Mouse (Mus musculus) neural tube, embryonic 13.5 days (tissue): ENCODE data around the gene Apopt1. TPM values are rescaled to one million over a fixed set of nuclear protein-coding genes. Genes with fewer than 3 reads are reported as not detected.

Experiments used
- ATAC-seq: fragments of 200-750 bp; cut with Nextera tagmentation; 2 replicates; pipeline ENCODE4 v1.8.0; 2017; ENCODE audit warnings: low read depth, mild to moderate bottlenecking, moderate TSS enrichment, moderate library complexity
- H3K27ac ChIP-seq: fragments of 300-500 bp; sonication (generic); replicated peaks from 2 replicates; pipeline ENCODE4 v1.5.1; 2015; ENCODE audit warnings: moderate library complexity, mild to moderate bottlenecking, inconsistent platforms
- H3K27me3 ChIP-seq: fragments of 300-500 bp; sonication (generic); 2 replicates; pipeline ENCODE4 v1.6.1; 2015; ENCODE audit warnings: mild to moderate bottlenecking, inconsistent platforms
- H3K36me3 ChIP-seq: fragments of 300-500 bp; sonication (generic); 2 replicates; pipeline ENCODE4 v1.6.1; 2015; ENCODE audit warnings: mild to moderate bottlenecking, inconsistent platforms
- H3K4me1 ChIP-seq: fragments of 300-500 bp; sonication (generic); replicated peaks from 2 replicates; pipeline ENCODE4 v1.6.1; 2015; ENCODE audit warnings: inconsistent platforms
- H3K4me2 ChIP-seq: fragments of 300-500 bp; sonication (generic); 2 replicates; pipeline ENCODE4 v1.6.1; 2015; ENCODE audit warnings: inconsistent platforms, mild to moderate bottlenecking, moderate library complexity
- H3K4me3 ChIP-seq: fragments of 300-500 bp; sonication (generic); 2 replicates; pipeline ENCODE4 v1.5.1; 2015; ENCODE audit warnings: mild to moderate bottlenecking, inconsistent platforms
- H3K9ac ChIP-seq: fragments of 300-500 bp; sonication (generic); 2 replicates; pipeline ENCODE4 v1.6.1; 2015; ENCODE audit warnings: moderate library complexity, mild to moderate bottlenecking, inconsistent platforms
- H3K9me3 ChIP-seq: fragments of 300-500 bp; sonication (generic); 2 replicates; pipeline ENCODE4 v1.6.1; 2016; ENCODE audit warnings: inconsistent platforms
- WGBS: fragments of 180-500 bp; shearing (Covaris S2); methylation state at CpG from one replicate; pipeline ENCODE4 v1.1.7; 2015; 5-methylcytosine and 5-hydroxymethylcytosine counted together
- polyA plus RNA-seq: library from polyadenylated mRNA; unstranded; fragments of >200 nt; fragmentation: Nextera tagmentation; extraction: Ambion mirVana; gene quantifications from 2 replicates; pipeline ENCODE4 v1.2.1, GENCODE M21; 2015

Gene Apopt1
- polyA plus RNA-seq, 1 experiment from 2014 or later, result 59.1 TPM

DNA sequence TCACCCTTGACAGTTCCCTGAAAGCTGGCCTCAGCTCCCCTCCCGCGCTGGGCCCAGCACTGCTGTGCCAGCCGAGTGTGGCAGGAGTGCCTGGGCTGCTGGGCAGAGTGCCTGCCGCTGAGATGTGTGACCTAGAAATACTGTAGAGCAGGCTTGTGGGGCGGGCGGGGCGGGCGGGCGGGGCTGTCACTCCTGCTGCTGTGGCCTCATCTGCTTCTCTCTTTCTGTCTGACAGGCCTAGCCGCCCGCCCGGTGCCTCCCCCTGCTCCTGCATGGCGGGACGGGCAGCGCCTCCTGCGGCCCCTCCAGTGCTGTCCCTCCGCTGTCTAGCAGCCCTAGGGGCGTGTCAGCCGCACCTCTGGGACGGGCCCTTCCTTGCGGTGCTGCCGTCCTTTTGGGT is 81.0 kb downstream of the Apopt1 start:
- Histone ChIP-seq H3K9ac (no peak overlapping the region), H3K27ac (no peak overlapping the region), H3K36me3 (peaks cover 98% of the 10 kb centered on the region), H3K27me3 (no peaks in the 10 kb centered on the region), H3K9me3 (no peaks in the 10 kb centered on the region), H3K4me2 (no peak overlapping the region), H3K4me1 (no peaks in the 10 kb centered on the region), H3K4me3 (no peak overlapping the region)
- ATAC-seq, result no peak
- 80% methylated on average over 22 of the region's 22 CpGs for WGBS

DNA sequence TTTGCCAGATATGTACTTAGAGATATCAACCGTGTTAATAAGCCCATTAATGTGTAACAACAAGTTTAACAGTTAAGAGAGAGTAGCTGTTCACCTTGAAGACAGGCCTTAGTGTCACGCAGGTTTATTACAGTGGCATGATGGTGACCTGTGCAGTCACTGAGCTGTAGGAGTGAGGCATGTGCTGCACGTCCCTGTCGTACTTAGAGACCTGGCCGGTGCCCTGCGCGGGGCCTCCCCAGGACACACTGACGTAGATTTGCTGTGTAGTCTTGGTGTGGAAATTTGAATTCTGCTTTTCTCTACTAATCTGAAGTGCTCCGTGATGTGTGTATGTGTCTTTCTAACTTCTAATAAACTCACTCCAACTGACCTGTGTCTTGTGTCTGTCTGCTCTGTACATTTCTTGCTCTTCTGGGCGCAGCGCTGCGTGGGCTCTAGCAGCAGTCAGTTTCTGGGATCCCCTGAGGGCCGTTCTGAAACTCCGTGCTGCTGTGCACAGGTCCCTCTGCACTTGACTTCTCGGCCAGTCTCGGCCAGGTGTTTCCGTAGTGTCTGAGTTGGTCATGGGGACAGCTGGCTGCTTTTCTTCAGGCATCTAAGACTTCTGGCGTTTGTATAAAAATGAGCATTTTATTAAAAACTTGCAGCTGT is 81.6 kb downstream of the Apopt1 start:
- Histone ChIP-seq H3K27ac (no peak overlapping the region), H3K4me3 (no peak overlapping the region), H3K9me3 (no peaks in the 10 kb centered on the region), H3K27me3 (no peaks in the 10 kb centered on the region), H3K4me2 (no peak overlapping the region), H3K4me1 (no peaks in the 10 kb centered on the region), H3K36me3 (peaks cover 95% of the 10 kb centered on the region), H3K9ac (no peak overlapping the region)
- ATAC-seq, result no peak
- 94% methylated on average over 18 of the region's 18 CpGs for WGBS

DNA sequence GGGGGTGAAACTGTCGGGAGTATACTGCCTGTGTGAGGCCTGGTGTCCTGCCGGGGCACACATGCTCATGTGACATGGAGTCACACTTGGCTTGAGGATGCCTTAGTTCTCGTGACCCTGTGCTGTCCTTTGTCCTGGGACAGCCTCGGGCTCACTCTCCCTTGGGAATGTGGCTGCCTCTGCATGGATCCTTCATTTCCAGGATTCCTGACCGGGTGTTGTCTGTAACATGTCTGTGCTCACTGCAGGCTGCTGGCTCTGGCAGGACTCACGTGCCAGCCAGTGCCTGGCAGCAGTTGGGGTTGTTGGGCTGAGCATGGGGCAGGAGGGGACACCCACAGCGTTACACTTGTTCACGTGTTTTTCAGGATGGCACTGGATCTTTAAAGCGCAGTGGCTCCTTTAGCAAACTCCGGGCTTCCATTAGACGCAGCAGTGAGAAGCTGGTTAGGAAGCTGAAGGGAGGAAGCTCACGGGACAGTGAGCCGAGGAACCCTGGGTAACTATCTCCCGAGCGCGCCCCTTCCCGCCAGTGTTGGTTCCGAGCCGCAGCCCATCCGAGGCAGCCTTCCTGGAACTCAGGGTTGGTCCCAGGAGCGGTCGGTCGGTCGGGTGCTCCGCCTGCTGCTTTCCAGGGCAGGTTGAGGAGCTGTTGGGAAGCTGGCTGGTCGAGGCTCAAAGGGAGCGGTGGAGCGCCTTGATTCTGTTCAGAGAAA is 82.3 kb downstream of the Apopt1 start:
- Histone ChIP-seq H3K27ac (no peak overlapping the region), H3K9ac (no peak overlapping the region), H3K4me2 (no peak overlapping the region), H3K4me1 (no peaks in the 10 kb centered on the region), H3K4me3 (no peak overlapping the region), H3K27me3 (no peaks in the 10 kb centered on the region), H3K9me3 (no peaks in the 10 kb centered on the region), H3K36me3 (peaks cover 89% of the 10 kb centered on the region)
- no peak for ATAC-seq
- 91% methylated on average over 28 of the region's 28 CpGs for WGBS

DNA sequence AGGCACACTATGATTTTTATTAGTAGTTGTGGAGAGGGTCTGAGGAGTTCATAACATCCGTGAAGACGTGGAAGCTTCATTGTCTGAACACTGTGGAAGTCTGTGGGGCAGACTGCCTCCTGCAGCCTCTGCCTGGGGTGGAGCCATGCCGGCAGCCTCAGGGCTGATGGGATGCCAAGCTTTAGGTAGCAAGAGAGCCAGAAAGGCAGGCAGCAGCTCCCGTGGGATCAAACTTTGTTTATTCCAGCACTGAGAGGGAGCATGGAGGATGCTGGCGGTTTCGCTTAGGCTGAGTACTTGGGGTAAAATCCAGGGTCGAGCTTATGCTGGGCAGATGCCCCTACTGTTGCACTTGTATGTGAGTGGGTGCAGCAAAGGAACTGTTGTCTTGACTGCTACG is 84.2 kb downstream of the Apopt1 start:
- H3K27me3 ChIP-seq, result no peaks in the 10 kb centered on the region
- H3K27ac ChIP-seq, result no peak overlapping the region
- H3K9ac ChIP-seq, result no peak overlapping the region
- H3K4me2 ChIP-seq, result no peak overlapping the region
- no peak overlapping the region for H3K4me3 ChIP-seq
- no peaks in the 10 kb centered on the region for H3K9me3 ChIP-seq
- no peak for ATAC-seq
- H3K4me1 ChIP-seq, result no peaks in the 10 kb centered on the region
- peaks cover 89% of the 10 kb centered on the region for H3K36me3 ChIP-seq
- 82% methylated on average over 8 of the region's 8 CpGs for WGBS

GRCm38 (mm10) chr12:111798493-111798892 is 85.4 kb downstream of the Apopt1 start:
- H3K9me3 ChIP-seq, result no peaks in the 10 kb centered on the region
- H3K4me3 ChIP-seq, result no peak overlapping the region
- peaks cover 87% of the 10 kb centered on the region for H3K36me3 ChIP-seq
- no peak overlapping the region for H3K9ac ChIP-seq
- ATAC-seq, result no peak
- no peaks in the 10 kb centered on the region for H3K27me3 ChIP-seq
- H3K4me1 ChIP-seq, result no peaks in the 10 kb centered on the region
- H3K4me2 ChIP-seq, result no peak overlapping the region
- 94% methylated on average over 13 of the region's 13 CpGs for WGBS
- H3K27ac ChIP-seq, result no peak overlapping the region

DNA sequence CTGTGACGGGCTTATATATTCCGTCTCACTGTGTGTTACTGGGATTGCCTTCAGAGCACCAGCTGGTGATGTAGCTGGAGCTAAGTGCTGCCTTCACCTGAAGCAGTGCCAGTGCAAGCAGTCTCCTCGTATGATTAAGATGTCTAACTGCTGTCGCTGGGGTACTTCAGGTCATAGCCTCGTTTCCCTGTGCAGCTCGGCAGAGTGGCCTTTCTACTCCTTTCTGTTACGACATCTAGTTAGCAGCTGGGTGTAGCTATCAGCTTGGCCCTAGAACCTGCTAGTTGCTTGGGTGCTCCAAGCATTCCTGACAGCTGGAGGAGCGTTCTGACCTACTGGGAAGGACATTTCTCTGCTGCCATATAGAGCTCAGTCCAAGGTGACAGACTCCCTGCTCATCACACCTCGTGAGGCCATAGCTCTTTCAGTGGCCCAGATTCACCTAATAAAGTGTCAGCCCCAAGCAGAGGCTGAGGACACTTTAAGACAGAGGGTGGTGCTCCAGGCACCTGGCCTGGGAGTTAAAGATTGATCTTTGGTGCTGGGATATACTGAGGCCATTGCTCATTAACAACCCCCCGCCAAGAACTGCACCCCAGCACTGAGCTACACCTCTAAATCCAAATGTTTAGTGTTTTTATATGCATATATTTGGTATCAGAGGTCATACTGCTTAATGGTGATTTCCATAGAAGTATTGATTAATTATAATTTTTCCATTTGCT is 87.6 kb downstream of the Apopt1 start:
- ATAC-seq, result no peak
- Histone ChIP-seq H3K27ac (no peak overlapping the region), H3K9ac (no peak overlapping the region), H3K4me3 (no peak overlapping the region), H3K27me3 (no peaks in the 10 kb centered on the region), H3K36me3 (peaks cover 86% of the 10 kb centered on the region), H3K9me3 (no peaks in the 10 kb centered on the region), H3K4me2 (no peak overlapping the region), H3K4me1 (no peaks in the 10 kb centered on the region)
- 84% methylated on average over 10 of the region's 10 CpGs for WGBS

DNA sequence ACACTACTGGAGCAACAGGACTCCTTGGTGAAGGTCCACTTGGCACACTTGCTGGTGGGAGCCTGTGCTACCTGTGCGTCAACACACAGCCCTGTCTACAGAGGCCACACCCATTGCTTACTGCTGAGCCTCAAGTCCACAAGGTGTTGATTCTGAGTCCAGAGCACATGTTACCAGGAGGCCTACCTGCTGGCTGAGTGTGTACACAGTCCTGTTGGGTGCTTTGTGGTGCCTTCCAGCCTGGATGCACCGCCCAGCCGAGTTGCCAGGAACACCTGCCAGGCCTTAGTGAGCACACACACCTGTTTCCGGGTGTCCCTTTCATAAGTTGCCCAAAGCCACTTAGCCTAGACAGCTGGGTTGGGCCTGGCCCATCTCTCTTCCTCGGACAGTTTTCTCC is 90.5 kb downstream of the Apopt1 start:
- 92% methylated on average over 5 of the region's 5 CpGs for WGBS
- H3K36me3 ChIP-seq, result peaks cover 84% of the 10 kb centered on the region
- ATAC-seq, result no peak
- H3K9me3 ChIP-seq, result no peaks in the 10 kb centered on the region
- no peak overlapping the region for H3K9ac ChIP-seq
- no peaks in the 10 kb centered on the region for H3K4me1 ChIP-seq
- no peak overlapping the region for H3K4me3 ChIP-seq
- H3K27ac ChIP-seq, result no peak overlapping the region
- H3K27me3 ChIP-seq, result no peaks in the 10 kb centered on the region
- H3K4me2 ChIP-seq, result no peak overlapping the region

Other genes with a start within 250 kb of the Apopt1 start
- 1.6 TPM in 2 replicates for gene Gm266, start 227.4 kb upstream of the Apopt1 start, polyA plus RNA-seq
- gene Eif5, start 175.2 kb upstream of the Apopt1 start, polyA plus RNA-seq, result 552 and 587 TPM in 2 replicates
- 53.1 and 61.5 TPM in 2 replicates for gene Mark3, start 138.7 kb upstream of the Apopt1 start, polyA plus RNA-seq
- gene Ckb, start 40.9 kb upstream of the Apopt1 start, polyA plus RNA-seq, result 1,774 and 1,823 TPM in 2 replicates
- 7.2 and 8.5 TPM in 2 replicates for gene Trmt61a, start 35.2 kb upstream of the Apopt1 start, polyA plus RNA-seq
- gene Bag5, start within 50 bp of the Apopt1 start, polyA plus RNA-seq, result 57.6 and 66.2 TPM in 2 replicates
- gene Klc1, start 45.6 kb downstream of the Apopt1 start, polyA plus RNA-seq, result 593 and 603 TPM in 2 replicates
- 2.6 and 2.8 TPM in 2 replicates for gene Xrcc3, start 100.6 kb downstream of the Apopt1 start, polyA plus RNA-seq
- 41.4 and 50.1 TPM in 2 replicates for gene Zfyve21, start 100.9 kb downstream of the Apopt1 start, polyA plus RNA-seq
- 24.1 and 26.9 TPM in 2 replicates for gene Ppp1r13b, start 194.8 kb downstream of the Apopt1 start, polyA plus RNA-seq